Mouse (Mus musculus): ENCODE results near the gene Fam193a. TPM values are rescaled to one million over a fixed set of nuclear protein-coding genes. Genes with fewer than 3 reads are reported as not detected.

Fam193a gene
- 4.3 and 5.2 TPM in 2 replicates for polyA plus RNA-seq (2015; fragmentation: Nextera tagmentation; extraction: Ambion mirVana)

GRCm38 (mm10) chr5:34369341-34370021 lies at the start of gene Fam193a:
Fam193a (plus strand) TSS chr5:34369933.

GRCm38 (mm10) chr5:34336097-34336774 lies 33.5 kb upstream of the Fam193a start, which contains the start of gene Rnf4:
Rnf4 (plus strand) TSS chr5:34336289.

GRCm38 (mm10) chr5:34513466-34514217 lies 143.9 kb downstream of the Fam193a start, which contains the start of gene Tnip2:
Tnip2 (minus strand) TSS chr5:34513991.

GRCm38 (mm10) chr5:34525663-34526476 lies 156.1 kb downstream of the Fam193a start, which contains the start of gene Sh3bp2:
Sh3bp2 (plus strand) TSS chr5:34525838.

Other genes with a start within 250 kb of the Fam193a start
- 0.28 and 0.30 TPM in 2 replicates for gene Poln, start 200.5 kb upstream of the Fam193a start, polyA plus RNA-seq (2015; fragmentation: Nextera tagmentation; extraction: Ambion mirVana)
- gene Haus3, start 200.4 kb upstream of the Fam193a start, polyA plus RNA-seq (2015; fragmentation: Nextera tagmentation; extraction: Ambion mirVana), result 10.1 and 12.9 TPM in 2 replicates
- gene Mxd4, start 182.2 kb upstream of the Fam193a start, polyA plus RNA-seq (2015; fragmentation: Nextera tagmentation; extraction: Ambion mirVana), result 27.8 and 28.7 TPM in 2 replicates
- gene Zfyve28, start 81.5 kb upstream of the Fam193a start, polyA plus RNA-seq (2015; fragmentation: Nextera tagmentation; extraction: Ambion mirVana), result 0.72 and 0.98 TPM in 2 replicates
- 0.11 TPM in 1 of 2 replicates, not detected in the other for gene Cfap99, start 81.3 kb upstream of the Fam193a start, polyA plus RNA-seq (2015; fragmentation: Nextera tagmentation; extraction: Ambion mirVana)
- gene Rnf4, start 33.6 kb upstream of the Fam193a start, polyA plus RNA-seq (2015; fragmentation: Nextera tagmentation; extraction: Ambion mirVana), result 88.7 and 102 TPM in 2 replicates
- 19.1 and 20.3 TPM in 2 replicates for gene Tnip2, start 144.1 kb downstream of the Fam193a start, polyA plus RNA-seq (2015; fragmentation: Nextera tagmentation; extraction: Ambion mirVana)
- 3.2 and 7.7 TPM in 2 replicates for gene Sh3bp2, start 155.9 kb downstream of the Fam193a start, polyA plus RNA-seq (2015; fragmentation: Nextera tagmentation; extraction: Ambion mirVana)
- 134 and 144 TPM in 2 replicates for gene Add1, start 203.7 kb downstream of the Fam193a start, polyA plus RNA-seq (2015; fragmentation: Nextera tagmentation; extraction: Ambion mirVana)